Mouse (Mus musculus) B cell, adult 67 days (primary cell): ENCODE results near the gene Lrrc20. TPM values are rescaled to one million over a fixed set of nuclear protein-coding genes. Genes with fewer than 3 reads are reported as not detected.

Experiments used
- total RNA-seq, 2 experiments: library from RNA; stranded (reverse); gene quantifications; 4 replicates each; pipeline ENCODE4 v1.2.4; 2023

Lrrc20 gene
- total RNA-seq, result 10 to 100 TPM; 11.2 to 16.2 TPM

DNA sequence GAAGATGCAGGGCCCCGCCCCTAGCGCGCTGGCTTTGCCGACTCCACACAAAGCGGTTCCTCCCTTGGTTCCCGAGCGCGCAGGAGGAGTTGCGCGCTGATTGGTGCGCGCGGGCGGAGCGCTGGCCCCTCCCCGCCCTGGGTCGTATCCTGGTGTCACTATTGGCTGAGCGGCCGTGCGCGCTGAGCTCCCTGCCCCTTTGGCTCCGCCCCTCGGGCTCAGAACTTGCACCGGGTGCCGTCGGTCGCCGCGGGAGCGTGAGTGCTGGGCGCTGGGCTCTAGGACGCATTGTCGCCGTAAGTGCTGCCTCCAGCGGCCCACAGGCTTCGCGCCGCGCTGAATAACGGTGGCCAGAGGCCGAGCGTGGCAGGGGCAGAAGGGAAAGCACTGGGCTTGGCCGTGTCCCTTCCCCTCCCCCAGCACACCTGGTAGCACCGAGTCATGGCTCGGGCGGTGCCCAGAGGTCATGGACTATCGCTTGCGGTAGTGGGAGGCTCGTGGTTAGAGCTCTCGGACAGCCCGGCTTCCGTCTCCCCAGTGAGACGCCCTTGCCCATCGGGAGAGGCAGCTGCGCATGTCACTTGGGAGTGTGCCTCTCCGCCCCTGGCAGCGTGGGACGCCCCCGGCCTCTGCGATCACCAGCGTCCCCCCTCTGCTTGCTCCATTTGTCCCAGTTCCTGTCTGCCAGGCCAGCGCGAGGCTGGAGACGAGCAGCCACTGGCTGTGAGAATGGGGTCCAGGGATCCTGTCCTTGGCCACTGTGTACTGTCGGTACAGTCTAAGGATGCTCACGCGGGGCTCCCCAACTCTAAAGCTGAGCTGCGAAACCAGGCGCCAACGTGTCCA, at the start of gene Lrrc20:
Gene Lrrc20 (plus strand): TSS at position 208 of the 846 bp plus-strand sequence.

DNA sequence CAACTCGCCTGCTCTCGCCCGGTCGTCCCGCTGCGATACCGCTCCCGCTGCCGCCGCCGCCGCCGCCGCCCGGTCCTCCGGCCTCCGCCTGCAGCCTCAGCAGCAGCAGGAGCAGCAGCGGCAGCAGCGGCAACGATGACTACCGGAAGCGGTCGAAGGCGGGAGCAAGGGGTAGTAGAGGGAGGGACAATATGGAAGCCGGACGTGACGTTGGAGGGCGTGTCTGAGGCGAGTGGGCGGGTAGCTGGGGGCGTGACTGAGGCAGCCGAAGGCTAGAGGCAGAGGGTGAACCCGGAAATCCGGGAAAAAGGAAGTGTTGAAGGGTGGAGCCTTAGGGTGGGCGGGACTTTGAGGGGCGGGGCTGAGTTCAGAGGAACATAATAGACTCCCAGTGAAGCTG, 23.0 kb upstream of the Lrrc20 start, which contains the start of gene Eif4ebp2:
Gene Eif4ebp2 (minus strand): TSS at position 17 of the 400 bp plus-strand sequence.

Other genes starting within 250 kb of the Lrrc20 start
- gene Adamts14, start 202.4 kb upstream of the Lrrc20 start, total RNA-seq, result under 1 TPM in 1 of 2 experiments, not detected in 1; 0.55 TPM
- gene Prf1, start 178.0 kb upstream of the Lrrc20 start, total RNA-seq, result 10 to 100 TPM; 11.8 to 12.6 TPM
- gene Pald1, start 92.3 kb upstream of the Lrrc20 start, total RNA-seq, result 1 to 10 TPM; 1.4 to 2.3 TPM
- not detected for gene Nodal, start 57.8 kb upstream of the Lrrc20 start, total RNA-seq
- gene Eif4ebp2, start 23.1 kb upstream of the Lrrc20 start, total RNA-seq, result 100 to 1,000 TPM; 131 to 142 TPM
- gene Npffr1, start 119.7 kb downstream of the Lrrc20 start, total RNA-seq, result not detected
- 10 to 100 TPM; 16.2 to 20.5 TPM for gene Ppa1, start 172.8 kb downstream of the Lrrc20 start, total RNA-seq
- gene Sar1a, start 204.5 kb downstream of the Lrrc20 start, total RNA-seq, result 100 to 1,000 TPM; 194 to 220 TPM
- 10 to 100 TPM; 29.3 to 30.5 TPM for gene Tysnd1, start 219.7 kb downstream of the Lrrc20 start, total RNA-seq
- gene Aifm2, start 239.5 kb downstream of the Lrrc20 start, total RNA-seq, result 1 to 10 TPM; 3.3 to 4.4 TPM